Mouse (Mus musculus) urinary bladder, adult 18-20 months (tissue): ENCODE data around the gene Ksr2.
"Not testable (repeated sequence)": the region's sequence is repeated elsewhere in the genome, so short reads cannot be mapped to it uniquely, and the experiment has no call there.

Experiments
- DNase-seq, 2 experiments: peaks; one replicate each; pipeline ENCODE4 v3.0.0; 2022; ENCODE audit warnings: low spot score in 2 of 2, mixed read lengths in 2 of 2

The Ksr2 gene

GRCm38 (mm10) chr5:117614331-117615024, 200.7 kb downstream of the Ksr2 start:
- peak; percentile 52 to 53 for DNase-seq

- DNase-seq: no peak
These were observed 206.5 kb downstream of the Ksr2 start for GRCm38 (mm10) chr5:117620292-117620691.

GRCm38 (mm10) chr5:117622221-117622620, 208.4 kb downstream of the Ksr2 start:
- no peak for DNase-seq

GRCm38 (mm10) chr5:117623206-117623605, 209.4 kb downstream of the Ksr2 start:
- not testable (repeated sequence) for DNase-seq

- DNase-seq: no peak
These were observed 213.1 kb downstream of the Ksr2 start for GRCm38 (mm10) chr5:117626907-117627306.

GRCm38 (mm10) chr5:117628351-117628750, 214.6 kb downstream of the Ksr2 start:
- no peak for DNase-seq

- DNase-seq: no peak
These were observed 215.8 kb downstream of the Ksr2 start for GRCm38 (mm10) chr5:117629570-117629969.

GRCm38 (mm10) chr5:117635211-117635610, 221.4 kb downstream of the Ksr2 start:
- DNase-seq: no peak

GRCm38 (mm10) chr5:117635838-117636237, 222.0 kb downstream of the Ksr2 start:
- no peak for DNase-seq

GRCm38 (mm10) chr5:117641585-117641984, 227.8 kb downstream of the Ksr2 start:
- DNase-seq: no peak

GRCm38 (mm10) chr5:117651238-117651886, 237.6 kb downstream of the Ksr2 start:
- no peak for DNase-seq

GRCm38 (mm10) chr5:117658641-117659040, 244.8 kb downstream of the Ksr2 start:
- no peak for DNase-seq

- no peak for DNase-seq
These were observed 245.8 kb downstream of the Ksr2 start for GRCm38 (mm10) chr5:117659596-117659995.

GRCm38 (mm10) chr5:117665181-117665580, 251.4 kb downstream of the Ksr2 start:
- DNase-seq: no peak

GRCm38 (mm10) chr5:117667314-117667713, 253.5 kb downstream of the Ksr2 start:
- no peak for DNase-seq

GRCm38 (mm10) chr5:117669265-117669664, 255.5 kb downstream of the Ksr2 start:
- no peak for DNase-seq

GRCm38 (mm10) chr5:117669843-117670242, 256.0 kb downstream of the Ksr2 start:
- DNase-seq: no peak

GRCm38 (mm10) chr5:117671362-117671761, 257.6 kb downstream of the Ksr2 start:
- no peak for DNase-seq

GRCm38 (mm10) chr5:117675840-117676239, 262.0 kb downstream of the Ksr2 start:
- no peak for DNase-seq

GRCm38 (mm10) chr5:117677231-117677630, 263.4 kb downstream of the Ksr2 start:
- no peak for DNase-seq

- no peak for DNase-seq
These were observed 264.6 kb downstream of the Ksr2 start for GRCm38 (mm10) chr5:117678371-117678770.

GRCm38 (mm10) chr5:117682226-117682625, 268.4 kb downstream of the Ksr2 start:
- no peak for DNase-seq

GRCm38 (mm10) chr5:117684491-117684890, 270.7 kb downstream of the Ksr2 start:
- DNase-seq: no peak
